Mouse (Mus musculus) kidney, adult 2 months (tissue): ENCODE measurements around the gene Gm29427. TPM values are rescaled to one million over a fixed set of nuclear protein-coding genes. Genes with fewer than 3 reads are reported as not detected.

Experiments
- DNase-seq: peaks from one replicate; pipeline ENCODE4 v3.0.0; 2021
- H3K27ac ChIP-seq: fragments of 200-500 bp; 2 replicates; pipeline ENCODE4 v1.5.1; 2012; ENCODE audit warnings: low read depth, low read length, control low read depth, inconsistent platforms; ENCODE audit not compliant: insufficient read depth
- H3K27me3 ChIP-seq: fragments of 200-500 bp; replicated peaks from 2 replicates; pipeline ENCODE4 v1.6.1; 2012; ENCODE audit warnings: mild to moderate bottlenecking, moderate library complexity, low read length, inconsistent platforms; ENCODE audit not compliant: control insufficient read depth, insufficient read depth
- H3K36me3 ChIP-seq: fragments of 200-500 bp; 2 replicates; pipeline ENCODE4 v1.6.1; 2012; ENCODE audit warnings: mild to moderate bottlenecking, moderate library complexity, low read length, inconsistent platforms; ENCODE audit not compliant: control insufficient read depth, insufficient read depth
- H3K4me1 ChIP-seq: fragments of 200-500 bp; 2 replicates; pipeline ENCODE4 v1.6.1; 2011; ENCODE audit warnings: low read length; ENCODE audit not compliant: control insufficient read depth, insufficient read depth
- H3K4me3 ChIP-seq: fragments of 200-500 bp; 2 replicates; pipeline ENCODE4 v1.5.1; 2011; ENCODE audit warnings: mild to moderate bottlenecking, low read depth, low read length, control low read depth; ENCODE audit not compliant: insufficient read depth
- CTCF ChIP-seq: fragments of 200-500 bp; conservative IDR thresholded peaks from 2 replicates; pipeline ENCODE4 v1.5.1; 2011; ENCODE audit warnings: low read depth, mild to moderate bottlenecking, control low read depth, low read length, moderate library complexity, mixed read lengths; ENCODE audit not compliant: insufficient read depth, insufficient read length
- POLR2A ChIP-seq: fragments of 200-500 bp; IDR thresholded peaks from one replicate; pipeline ENCODE4 v1.6.1; 2011; ENCODE audit warnings: low read depth, low read length, control low read depth
- WGBS: fragments of 180-500 bp; shearing (Covaris S2); methylation state at CpG from one replicate; pipeline ENCODE4 v1.1.7; 2018; 5-methylcytosine and 5-hydroxymethylcytosine counted together
- polyA plus RNA-seq: library from polyadenylated mRNA; depleted of rRNA; stranded (reverse); fragments of >200 nt; gene quantifications from 2 replicates; pipeline ENCODE4 v1.2.3, GENCODE M21; 2012; rRNA removed

The Gm29427 gene
- polyA plus RNA-seq: not detected in 2 replicates

GRCm38 (mm10) chr1:130715561-130716217 lies at the start of gene Gm29427:
Gene Gm29427, minus strand, starts transcription at chr1:130715799.
- no peak for TF ChIP-seq POLR2A
- no peak for TF ChIP-seq CTCF
- WGBS: under 1% methylated on average over 38 of the region's 38 CpGs
- DNase-seq: peak; percentile 98

DNA sequence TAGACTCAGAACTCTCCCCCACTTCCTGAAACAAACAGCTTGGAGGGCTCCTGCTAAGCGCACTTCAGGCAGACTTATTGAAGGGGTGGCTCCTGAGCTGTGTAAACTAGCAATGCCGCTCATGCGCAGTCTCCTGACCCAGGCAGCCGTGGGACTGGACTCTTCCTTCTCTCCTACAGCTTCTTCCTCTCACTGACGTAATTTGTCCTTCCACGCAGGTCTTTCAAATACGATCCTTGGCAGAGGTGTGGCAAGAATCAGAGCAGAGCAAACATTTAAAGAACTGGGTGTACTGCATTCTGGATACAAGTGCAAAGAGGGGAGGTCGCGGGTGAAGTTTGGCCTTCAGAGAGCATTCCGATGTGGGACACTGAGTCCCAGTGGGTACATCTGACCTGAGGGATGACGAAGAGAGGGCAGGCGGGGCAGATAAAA lies 48.4 kb upstream of the Gm29427 start:
- H3K4me1 ChIP-seq: no peaks in the 10 kb centered on the region
- H3K27me3 ChIP-seq: no peaks in the 10 kb centered on the region
- 72% methylated on average over 12 of the region's 12 CpGs for WGBS
- no peak overlapping the region for H3K4me3 ChIP-seq
- no peak for DNase-seq
- H3K36me3 ChIP-seq: no peaks in the 10 kb centered on the region
- no peak overlapping the region for H3K27ac ChIP-seq
- TF ChIP-seq POLR2A: no peak
- TF ChIP-seq CTCF: no peak

More at GRCm38 (mm10) chr1:130715561-130716217, at the start of gene Gm29427:
- peaks cover 3% of the 10 kb centered on the region; the same call in 1 of the 2 replicates for H3K4me1 ChIP-seq
- H3K27ac ChIP-seq: peak within 1 kb of the TSS; percentile 49
- peak within 1 kb of the TSS; percentile 65 for H3K4me3 ChIP-seq
- H3K36me3 ChIP-seq: no peaks in the 10 kb centered on the region
- H3K27me3 ChIP-seq: no peaks in the 10 kb centered on the region

DNA sequence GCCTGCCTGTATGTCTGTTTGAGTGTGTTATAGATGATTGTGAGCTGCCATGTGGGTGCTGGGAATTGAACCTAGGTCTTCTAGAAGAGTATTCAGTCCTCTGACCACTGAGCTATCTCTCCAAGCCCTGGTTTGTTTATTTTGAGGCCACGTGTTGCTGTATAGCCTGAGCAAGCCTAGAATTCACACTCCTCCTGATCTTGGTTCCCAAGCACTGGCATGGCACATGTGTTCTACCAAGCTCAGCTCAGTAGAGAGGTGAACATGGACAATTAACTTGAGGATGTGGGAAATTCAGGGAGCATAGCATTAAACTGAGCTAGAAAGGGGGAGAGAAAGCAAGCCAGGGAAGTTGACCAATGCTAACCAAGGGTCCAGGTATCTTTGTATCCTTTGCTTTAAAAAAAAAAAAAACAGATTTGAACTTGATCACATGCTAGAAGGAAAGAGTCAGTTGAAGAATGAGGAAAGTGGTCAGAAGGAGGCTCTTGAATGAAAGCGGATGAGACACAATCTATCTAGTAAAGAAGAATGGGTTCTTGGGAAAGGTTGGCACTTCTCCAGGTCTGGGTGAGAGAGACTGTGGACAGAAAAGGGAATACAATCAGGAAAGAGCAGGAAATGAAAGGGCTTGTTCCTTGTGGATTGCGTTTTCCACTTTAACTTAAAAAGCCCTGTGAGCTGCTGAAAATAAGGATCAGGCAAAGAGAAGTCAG lies 46.6 kb upstream of the Gm29427 start:
- Histone ChIP-seq H3K4me3 (no peak overlapping the region), H3K27me3 (no peaks in the 10 kb centered on the region), H3K27ac (no peak overlapping the region), H3K36me3 (no peaks in the 10 kb centered on the region), H3K4me1 (no peaks in the 10 kb centered on the region)
- 80% methylated on average over 3 of the region's 3 CpGs for WGBS
- DNase-seq: no peak
- TF ChIP-seq CTCF: no peak
- no peak for TF ChIP-seq POLR2A

- Histone ChIP-seq H3K36me3 (no peaks in the 10 kb centered on the region), H3K4me3 (no peak overlapping the region), H3K27me3 (no peaks in the 10 kb centered on the region), H3K27ac (no peak overlapping the region), H3K4me1 (no peaks in the 10 kb centered on the region)
- no peak for DNase-seq
- 83% methylated on average over 1 of the region's 1 CpGs for WGBS
- TF ChIP-seq CTCF (no peak), POLR2A (no peak)
Measured at GRCm38 (mm10) chr1:130761597-130761996, 46.0 kb upstream of the Gm29427 start.

GRCm38 (mm10) chr1:130759689-130760088 lies 44.1 kb upstream of the Gm29427 start:
- TF ChIP-seq CTCF (no peak), POLR2A (no peak)
- Histone ChIP-seq H3K4me3 (no peak overlapping the region), H3K27me3 (no peaks in the 10 kb centered on the region), H3K27ac (no peak overlapping the region), H3K4me1 (no peaks in the 10 kb centered on the region), H3K36me3 (no peaks in the 10 kb centered on the region)
- no peak for DNase-seq
- WGBS: 84% methylated on average over 9 of the region's 9 CpGs

GRCm38 (mm10) chr1:130746819-130747218 lies 31.2 kb upstream of the Gm29427 start:
- no peaks in the 10 kb centered on the region for H3K27me3 ChIP-seq
- no peaks in the 10 kb centered on the region for H3K36me3 ChIP-seq
- no peaks in the 10 kb centered on the region for H3K4me1 ChIP-seq
- 87% methylated on average over 3 of the region's 3 CpGs for WGBS
- no peak overlapping the region for H3K4me3 ChIP-seq
- DNase-seq: no peak
- TF ChIP-seq POLR2A (no peak), CTCF (no peak)
- no peak overlapping the region for H3K27ac ChIP-seq

GRCm38 (mm10) chr1:130745591-130745990 lies 30.0 kb upstream of the Gm29427 start:
- Histone ChIP-seq H3K4me3 (no peak overlapping the region), H3K27me3 (no peaks in the 10 kb centered on the region), H3K36me3 (no peaks in the 10 kb centered on the region), H3K27ac (no peak overlapping the region), H3K4me1 (no peaks in the 10 kb centered on the region)
- DNase-seq: no peak
- TF ChIP-seq POLR2A (no peak), CTCF (no peak)
- 95% methylated on average over 3 of the region's 3 CpGs for WGBS
